ENCODE assay signal across 11 mouse cellular contexts in the genomic region with DNA sequence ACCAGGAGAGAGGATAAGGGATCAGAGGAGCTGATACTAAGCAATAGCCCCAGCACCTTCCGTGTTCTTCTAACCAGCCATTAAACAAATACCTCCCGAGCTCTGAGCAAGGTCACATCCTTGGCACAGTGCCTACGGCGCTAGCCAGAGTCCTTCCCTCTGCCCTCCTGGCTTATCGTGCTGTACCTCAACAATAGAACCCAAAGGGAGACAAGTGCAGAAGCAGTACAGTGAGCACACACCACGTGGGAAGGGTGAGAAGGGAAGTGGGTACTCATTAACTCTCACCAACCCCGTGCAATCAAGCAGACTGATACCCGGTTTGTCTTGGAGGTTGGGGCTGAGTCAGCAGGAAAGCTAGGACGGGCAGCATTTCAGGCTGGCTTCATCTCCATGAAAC. TPM values are rescaled to one million over a fixed set of nuclear protein-coding genes. Genes with fewer than 3 reads are reported as not detected.
DNase-seq lines count a peak whose midpoint lies in the region; ATAC-seq and TF ChIP-seq lines count a peak whose summit lies in the region.
"Had no signal": no experiment of that assay in that cellular context is flagged by ENCODE, and none has a peak within 500 bp of the region (broad histone marks: within the 10 kb centered on the region; RNA-seq: fewer than 3 reads in every experiment).

No protein-coding gene starts in this region.

- H3K4me3 ChIP-seq in liver, embryonic 12.5 days, result no peak overlapping the region
- H3K4me3 ChIP-seq in liver, embryonic 11.5 days (ENCODE audit: low read depth, low read length), result no peak overlapping the region
- no peak overlapping the region for H3K4me3 ChIP-seq in kidney, postnatal 0 days (replicated peaks; ENCODE audit: low read depth, low read length)
- H3K4me3 ChIP-seq in gastrocnemius, adult 2 months, result no peak overlapping the region
- H3K4me3 ChIP-seq: midbrain, embryonic 12.5 days had no signal

- H3K4me2 ChIP-seq in liver, embryonic 12.5 days, result no peak overlapping the region
- H3K4me2 ChIP-seq in liver, embryonic 11.5 days, result no peak overlapping the region
- no peak overlapping the region for H3K4me2 ChIP-seq in kidney, postnatal 0 days (ENCODE audit: low read length)
- H3K4me2 ChIP-seq: midbrain, embryonic 12.5 days had no signal

- TF ChIP-seq CTCF in kidney, postnatal 0 days (IDR thresholded peaks at IDR 0.05; ENCODE audit: low read depth), result no peak
- no peak for TF ChIP-seq CTCF in gastrocnemius, adult 2 months (IDR thresholded peaks at IDR 0.05)

- no peak for DNase-seq in liver, embryonic 11.5 days (ENCODE audit: low spot score)
- DNase-seq in heart, postnatal 14 days, result peak; percentile 54 to 68
- no peak for DNase-seq in kidney, postnatal 0 days (ENCODE audit: low spot score)
- DNase-seq in testis, postnatal 14 days (ENCODE audit: low spot score), result peak; percentile 45
- no peak for DNase-seq in neural tube, embryonic 10.5 days (ENCODE audit: extremely low spot score, low spot score)
- no peak for DNase-seq in gastrocnemius, adult 2 months
- no peak for DNase-seq in spleen, adult 18-20 months

- peaks cover 14% of the 10 kb centered on the region for H3K9me3 ChIP-seq in liver, embryonic 12.5 days (replicated peaks)
- H3K9me3 ChIP-seq in liver, embryonic 11.5 days (ENCODE audit: control insufficient read depth, low read length), result peaks cover 11% of the 10 kb centered on the region
- H3K9me3 ChIP-seq in kidney, postnatal 0 days (replicated peaks; ENCODE audit: low read length), result no peaks in the 10 kb centered on the region; the same call in 1 of the 2 replicates

- ATAC-seq in liver, embryonic 12.5 days, result 0 out of 2 replicates have a peak, but pooled peaks have one; percentile 30
- ATAC-seq in liver, embryonic 11.5 days (replicated peaks; ENCODE audit: low FRiP score), result no peak
- ATAC-seq in kidney, postnatal 0 days (replicated peaks; ENCODE audit: low FRiP score, low read depth), result peak; percentile 68; the same call in 1 of the 2 replicates
- ATAC-seq: Patski had no signal

- no peaks in the 10 kb centered on the region for H3K27me3 ChIP-seq in liver, embryonic 12.5 days (replicated peaks)
- no peaks in the 10 kb centered on the region for H3K27me3 ChIP-seq in liver, embryonic 11.5 days (replicated peaks; ENCODE audit: control insufficient read depth, insufficient read depth, low read length)
- H3K27me3 ChIP-seq in kidney, postnatal 0 days (ENCODE audit: insufficient read depth, low read length), result no peaks in the 10 kb centered on the region
- H3K27me3 ChIP-seq: midbrain, embryonic 12.5 days; Patski had no signal

- no peaks in the 10 kb centered on the region for H3K4me1 ChIP-seq in liver, embryonic 12.5 days
- no peaks in the 10 kb centered on the region for H3K4me1 ChIP-seq in liver, embryonic 11.5 days (replicated peaks; ENCODE audit: control insufficient read depth, insufficient read depth, low read length)
- H3K4me1 ChIP-seq in kidney, postnatal 0 days (replicated peaks; ENCODE audit: insufficient read depth, low read length), result no peaks in the 10 kb centered on the region
- H3K4me1 ChIP-seq: midbrain, embryonic 12.5 days had no signal

- intact Hi-C loops in heart, postnatal 14 days (cut with DNase I), result no loop called here
- intact Hi-C loops in gastrocnemius, adult 2 months (cut with DNase I), result no loop called here

- H3K27ac ChIP-seq in liver, embryonic 12.5 days, result no peak overlapping the region
- no peak overlapping the region for H3K27ac ChIP-seq in liver, embryonic 11.5 days (ENCODE audit: low read depth, low read length)
- H3K27ac ChIP-seq in kidney, postnatal 0 days, result no peak overlapping the region
- no peak overlapping the region for H3K27ac ChIP-seq in gastrocnemius, adult 2 months
- H3K27ac ChIP-seq: liver, embryonic 14.5 days; midbrain, embryonic 12.5 days had no signal

- peaks cover 100% of the 10 kb centered on the region for H3K36me3 ChIP-seq in liver, embryonic 12.5 days
- peaks cover 72% of the 10 kb centered on the region for H3K36me3 ChIP-seq in liver, embryonic 11.5 days (ENCODE audit: control insufficient read depth, insufficient read depth, low read length)
- peaks cover 36% of the 10 kb centered on the region for H3K36me3 ChIP-seq in kidney, postnatal 0 days (ENCODE audit: insufficient read depth, low read length)

- 85% methylated on average over 9 of the region's 9 CpGs for WGBS in liver, embryonic 12.5 days (ENCODE audit: insufficient replicate concordance)
- WGBS in liver, embryonic 11.5 days, result 90% methylated on average over 9 of the region's 9 CpGs
- 76% methylated on average over 9 of the region's 9 CpGs for WGBS in kidney, postnatal 0 days

- no peak overlapping the region for H3K9ac ChIP-seq in liver, embryonic 12.5 days
- H3K9ac ChIP-seq in liver, embryonic 11.5 days (ENCODE audit: low read depth, low read length), result no peak overlapping the region
- no peak overlapping the region for H3K9ac ChIP-seq in kidney, postnatal 0 days (ENCODE audit: low read depth, low read length)
- H3K9ac ChIP-seq: liver, embryonic 14.5 days; midbrain, embryonic 12.5 days had no signal

RNA-seq across cellular contexts. Expression of a gene that starts 17.5 kb away (rescaled TPM):
- polyA plus RNA-seq in liver, embryonic 12.5 days (2016; fragmentation: Nextera tagmentation; extraction: Ambion mirVana), result 67.4 and 68.8 TPM in 2 replicates
- polyA plus RNA-seq in liver, embryonic 11.5 days (2014; fragmentation: Nextera tagmentation; extraction: Ambion mirVana), result 103 and 114 TPM in 2 replicates
- total RNA-seq in heart, postnatal 14 days (2021), result 10 to 100 TPM in 1 of 2 experiments, 1 to 10 TPM in 1; 9.9 to 12.2 TPM
- 28.4 and 33.4 TPM in 2 replicates for polyA plus RNA-seq in kidney, postnatal 0 days (2015; fragmentation: Nextera tagmentation; extraction: Ambion mirVana)
- total RNA-seq in gastrocnemius, adult 2 months (2021), result 1 to 10 TPM; 3.5 to 5.0 TPM

RNA-seq across cellular contexts. Expression of a gene that starts 41.3 kb away (rescaled TPM):
- 3.6 and 3.9 TPM in 2 replicates for polyA plus RNA-seq in liver, embryonic 12.5 days (2016; fragmentation: Nextera tagmentation; extraction: Ambion mirVana)
- 4.9 and 5.0 TPM in 2 replicates for polyA plus RNA-seq in liver, embryonic 11.5 days (2014; fragmentation: Nextera tagmentation; extraction: Ambion mirVana)
- 1 to 10 TPM; 8.6 to 8.8 TPM for total RNA-seq in heart, postnatal 14 days (2021)
- 9.3 and 11.0 TPM in 2 replicates for polyA plus RNA-seq in kidney, postnatal 0 days (2015; fragmentation: Nextera tagmentation; extraction: Ambion mirVana)
- total RNA-seq in gastrocnemius, adult 2 months (2021), result 1 to 10 TPM; 2.6 to 2.8 TPM

RNA-seq across cellular contexts. Expression of a gene that starts 41.4 kb away (rescaled TPM):
- 2.6 TPM in 2 replicates for polyA plus RNA-seq in liver, embryonic 12.5 days (2016; fragmentation: Nextera tagmentation; extraction: Ambion mirVana)
- polyA plus RNA-seq in liver, embryonic 11.5 days (2014; fragmentation: Nextera tagmentation; extraction: Ambion mirVana), result 3.0 and 3.8 TPM in 2 replicates
- total RNA-seq in heart, postnatal 14 days (2021), result 10 to 100 TPM; 34.5 to 40.2 TPM
- 8.5 and 9.1 TPM in 2 replicates for polyA plus RNA-seq in kidney, postnatal 0 days (2015; fragmentation: Nextera tagmentation; extraction: Ambion mirVana)
- 10 to 100 TPM; 10.0 to 12.9 TPM for total RNA-seq in gastrocnemius, adult 2 months (2021)

RNA-seq across cellular contexts. Expression of a gene that starts 57.1 kb away (rescaled TPM):
- 34.3 and 35.1 TPM in 2 replicates for polyA plus RNA-seq in liver, embryonic 12.5 days (2016; fragmentation: Nextera tagmentation; extraction: Ambion mirVana)
- polyA plus RNA-seq in liver, embryonic 11.5 days (2014; fragmentation: Nextera tagmentation; extraction: Ambion mirVana), result 41.9 and 45.0 TPM in 2 replicates
- total RNA-seq in heart, postnatal 14 days (2021), result 100 to 1,000 TPM; 523 to 539 TPM
- 46.5 and 49.9 TPM in 2 replicates for polyA plus RNA-seq in kidney, postnatal 0 days (2015; fragmentation: Nextera tagmentation; extraction: Ambion mirVana)
- 100 to 1,000 TPM; 158 to 227 TPM for total RNA-seq in gastrocnemius, adult 2 months (2021)

Comparison
In these comparisons a context has a peak if more than half of its experiments do, and no peak if none do; other contexts are left out.
1. DNase-seq: peak in heart, postnatal 14 days (2 of 2) and testis, postnatal 14 days (single experiment); none in liver, embryonic 11.5 days (single experiment), kidney, postnatal 0 days (single experiment), neural tube, embryonic 10.5 days (single experiment), gastrocnemius, adult 2 months (single experiment) and spleen, adult 18-20 months (0 of 2).